Mouse (Mus musculus) hematopoietic stem cell, adult 5-6 weeks (primary cell): ENCODE data around the gene 1700011L22Rik. TPM values are rescaled to one million over a fixed set of nuclear protein-coding genes. Genes with fewer than 3 reads are reported as not detected.

ENCODE experiments used
- ATAC-seq, 2 experiments: fragments of 125-278 bp in 1 of 2; replicated peaks in 1 of 2; 2 replicates each; pipeline ENCODE4 v1.8.0; 2016 to 2017; ENCODE audit warnings: inconsistent platforms in 2 of 2, mild to moderate bottlenecking in 2 of 2, moderate number of reproducible peaks in 2 of 2, low read depth in 1 of 2, moderate TSS enrichment in 1 of 2; ENCODE audit not compliant: low FRiP score in 2 of 2, poor library complexity in 2 of 2, severe bottlenecking in 2 of 2, insufficient read depth in 1 of 2, low TSS enrichment in 1 of 2
- total RNA-seq: library from RNA; stranded (forward); fragments of 172-1452, 232-1000 nt; gene quantifications from 2 replicates; pipeline ENCODE4 v1.2.3, GENCODE M21; 2017

The 1700011L22Rik gene
- not detected in 2 replicates for total RNA-seq

- no peak for ATAC-seq
Observed at GRCm38 (mm10) chr8:79248470-79248869, at the start of gene 1700011L22Rik. Gene 1700011L22Rik (minus strand): TSS chr8:79248570.

- no peak for ATAC-seq
Observed at GRCm38 (mm10) chr8:79297763-79298162, 49.4 kb upstream of the 1700011L22Rik start.

- no peak; a peak in 1 of 4 replicates for ATAC-seq
Observed at GRCm38 (mm10) chr8:79295276-79296105, 47.1 kb upstream of the 1700011L22Rik start.

- peak; percentile 87 to 89 for ATAC-seq
Observed at GRCm38 (mm10) chr8:79294610-79295275, 46.4 kb upstream of the 1700011L22Rik start, which contains the start of gene Mmaa. Gene Mmaa (minus strand): TSS chr8:79294937.

GRCm38 (mm10) chr8:79293841-79294240, 45.5 kb upstream of the 1700011L22Rik start:
- no peak for ATAC-seq

- no peak for ATAC-seq
Observed at GRCm38 (mm10) chr8:79292712-79293264, 44.4 kb upstream of the 1700011L22Rik start.

- ATAC-seq: no peak
Observed at GRCm38 (mm10) chr8:79289592-79289991, 41.2 kb upstream of the 1700011L22Rik start.

- no peak for ATAC-seq
Observed at GRCm38 (mm10) chr8:79288681-79289080, 40.3 kb upstream of the 1700011L22Rik start.

GRCm38 (mm10) chr8:79288250-79288649, 39.9 kb upstream of the 1700011L22Rik start:
- no peak for ATAC-seq

- no peak for ATAC-seq
Observed at GRCm38 (mm10) chr8:79286424-79286823, 38.1 kb upstream of the 1700011L22Rik start.

- ATAC-seq: no peak
Observed at GRCm38 (mm10) chr8:79284626-79285025, 36.3 kb upstream of the 1700011L22Rik start.

- ATAC-seq: peak; percentile 51 to 59
Observed at GRCm38 (mm10) chr8:79281376-79281890, 33.1 kb upstream of the 1700011L22Rik start.

GRCm38 (mm10) chr8:79277264-79277870, 29.0 kb upstream of the 1700011L22Rik start:
- no peak for ATAC-seq

- ATAC-seq: no peak
Observed at GRCm38 (mm10) chr8:79274940-79275339, 26.6 kb upstream of the 1700011L22Rik start.

GRCm38 (mm10) chr8:79273776-79274175, 25.4 kb upstream of the 1700011L22Rik start:
- ATAC-seq: no peak

GRCm38 (mm10) chr8:79272676-79273075, 24.3 kb upstream of the 1700011L22Rik start:
- no peak; a peak in 1 of 4 replicates for ATAC-seq

- no peak for ATAC-seq
Observed at GRCm38 (mm10) chr8:79268921-79269320, 20.6 kb upstream of the 1700011L22Rik start.
